Mouse (Mus musculus) thymus, adult 2 months (tissue): ENCODE measurements around the gene Tead2. TPM values are rescaled to one million over a fixed set of nuclear protein-coding genes. Genes with fewer than 3 reads are reported as not detected.

Experiments used
- DNase-seq: peaks from one replicate; pipeline ENCODE4 v3.0.0; 2021
- H3K27ac ChIP-seq: fragments of 200-500 bp; 2 replicates; pipeline ENCODE4 v1.5.1; 2012; ENCODE audit warnings: low read length, control low read depth; ENCODE audit not compliant: control insufficient read depth, insufficient read depth
- H3K27me3 ChIP-seq: fragments of 200-500 bp; 2 replicates; pipeline ENCODE4 v1.6.1; 2012; ENCODE audit warnings: mild to moderate bottlenecking, low read length, moderate library complexity, mixed read lengths; ENCODE audit not compliant: control insufficient read depth, insufficient read depth
- H3K36me3 ChIP-seq: fragments of 200-500 bp; 2 replicates; pipeline ENCODE4 v1.6.1; 2012; ENCODE audit warnings: mild to moderate bottlenecking, low read length, moderate library complexity; ENCODE audit not compliant: control insufficient read depth, insufficient read depth
- H3K4me1 ChIP-seq: fragments of 200-500 bp; replicated peaks from 2 replicates; pipeline ENCODE4 v1.6.1; 2012; ENCODE audit warnings: low read length; ENCODE audit not compliant: control insufficient read depth, insufficient read depth
- H3K4me3 ChIP-seq: fragments of 200-500 bp; 2 replicates; pipeline ENCODE4 v1.5.1; 2012; ENCODE audit warnings: mild to moderate bottlenecking, low read length, control low read depth, moderate library complexity; ENCODE audit not compliant: control insufficient read depth, insufficient read depth
- CTCF ChIP-seq: fragments of 200-500 bp; IDR thresholded peaks from 2 replicates; pipeline ENCODE4 v1.5.1; 2012; ENCODE audit warnings: mild to moderate bottlenecking, control low read depth, low read length, moderate library complexity, borderline replicate concordance; ENCODE audit not compliant: control insufficient read depth, poor library complexity, insufficient read depth; ENCODE audit errors: extremely low read depth
- POLR2A ChIP-seq: fragments of 200-500 bp; IDR thresholded peaks from 2 replicates; pipeline ENCODE4 v1.6.1; 2012; ENCODE audit warnings: mild to moderate bottlenecking, low read length, control low read depth, moderate library complexity; ENCODE audit not compliant: control insufficient read depth, poor library complexity, insufficient read depth; ENCODE audit errors: extremely low read depth
- WGBS: fragments of 180-500 bp; shearing (Covaris S2); methylation state at CpG from one replicate; pipeline ENCODE4 v1.1.7; 2018; 5-methylcytosine and 5-hydroxymethylcytosine counted together
- polyA plus RNA-seq: library from polyadenylated mRNA; depleted of rRNA; stranded (reverse); fragments of >200 nt; gene quantifications from 2 replicates; pipeline ENCODE4 v1.2.3, GENCODE M21; 2012

Tead2 gene
- polyA plus RNA-seq, 1 experiment = 8.5 TPM

GRCm38 (mm10) chr7:45204380-45205143 is 11.0 kb upstream of the Tead2 start, which contains the start of gene Ccdc155:
Ccdc155 (minus strand) TSS chr7:45204892.
- H3K36me3 ChIP-seq = no peaks in the 10 kb centered on the region
- 0 out of 2 replicates have a peak, but pooled peaks have one; percentile 21 for TF ChIP-seq CTCF
- 0 out of 2 replicates have a peak, but pooled peaks have one; percentile 28 for TF ChIP-seq POLR2A
- peak; percentile 93 for DNase-seq
- H3K4me3 ChIP-seq = peak within 1 kb of the TSS; percentile 40
- H3K27ac ChIP-seq = no peak within 1 kb of the TSS
- no peaks in the 10 kb centered on the region for H3K27me3 ChIP-seq
- WGBS = 5% methylated on average over 43 of the region's 44 CpGs
- H3K4me1 ChIP-seq = peaks cover 11% of the 10 kb centered on the region

GRCm38 (mm10) chr7:45208260-45208659 is 7.3 kb upstream of the Tead2 start:
- Histone ChIP-seq H3K27me3 (no peaks in the 10 kb centered on the region), H3K27ac (no peak overlapping the region), H3K36me3 (no peaks in the 10 kb centered on the region), H3K4me3 (no peak overlapping the region), H3K4me1 (peaks cover 30% of the 10 kb centered on the region)
- DNase-seq = no peak
- TF ChIP-seq CTCF (no peak), POLR2A (no peak)
- 95% methylated on average over 6 of the region's 6 CpGs for WGBS

GRCm38 (mm10) chr7:45211070-45211469 is 4.5 kb upstream of the Tead2 start:
- Histone ChIP-seq H3K27me3 (peaks cover 4% of the 10 kb centered on the region; the same call in 1 of the 2 replicates), H3K4me3 (no peak overlapping the region), H3K4me1 (peaks cover 20% of the 10 kb centered on the region), H3K36me3 (no peaks in the 10 kb centered on the region), H3K27ac (no peak overlapping the region)
- DNase-seq = no peak
- 3% methylated on average over 10 of the region's 10 CpGs for WGBS
- no peak for TF ChIP-seq CTCF
- TF ChIP-seq POLR2A = no peak

- no peak for DNase-seq
- 5% methylated on average over 17 of the region's 17 CpGs for WGBS
- no peaks in the 10 kb centered on the region for H3K36me3 ChIP-seq
- H3K27ac ChIP-seq = no peak within 1 kb of the TSS
- H3K4me1 ChIP-seq = peaks cover 20% of the 10 kb centered on the region
- TF ChIP-seq POLR2A = no peak
- TF ChIP-seq CTCF = no peak
- no peak within 1 kb of the TSS for H3K4me3 ChIP-seq
- peaks cover 8% of the 10 kb centered on the region; the same call in 1 of the 2 replicates for H3K27me3 ChIP-seq
These were observed 3.7 kb upstream of the Tead2 start, which contains the start of gene Dkkl1 for GRCm38 (mm10) chr7:45211851-45212251. Dkkl1 (minus strand) TSS chr7:45212147.

- H3K27ac ChIP-seq = no peak overlapping the region
- H3K4me3 ChIP-seq = no peak overlapping the region
- peaks cover 8% of the 10 kb centered on the region; the same call in 1 of the 2 replicates for H3K27me3 ChIP-seq
- H3K4me1 ChIP-seq = peaks cover 20% of the 10 kb centered on the region
- no peaks in the 10 kb centered on the region for H3K36me3 ChIP-seq
- TF ChIP-seq CTCF = no peak
- TF ChIP-seq POLR2A = no peak
- 96% methylated on average over 7 of the region's 7 CpGs for WGBS
- no peak for DNase-seq
These were observed 3.2 kb upstream of the Tead2 start for GRCm38 (mm10) chr7:45212356-45212755.

GRCm38 (mm10) chr7:45213708-45214107 is 1.8 kb upstream of the Tead2 start:
- Histone ChIP-seq H3K27me3 (peaks cover 8% of the 10 kb centered on the region; the same call in 1 of the 2 replicates), H3K27ac (no peak overlapping the region), H3K4me3 (no peak overlapping the region), H3K4me1 (peaks cover 20% of the 10 kb centered on the region), H3K36me3 (no peaks in the 10 kb centered on the region)
- DNase-seq = no peak
- 97% methylated on average over 5 of the region's 5 CpGs for WGBS
- TF ChIP-seq CTCF = no peak

GRCm38 (mm10) chr7:45216442-45217183 is 1.1 kb downstream of the Tead2 start:
- H3K36me3 ChIP-seq = no peaks in the 10 kb centered on the region
- H3K27me3 ChIP-seq = peaks cover 8% of the 10 kb centered on the region; the same call in 1 of the 2 replicates
- no peak overlapping the region for H3K27ac ChIP-seq
- peaks cover 2% of the 10 kb centered on the region for H3K4me1 ChIP-seq
- H3K4me3 ChIP-seq = no peak overlapping the region
- 6% methylated on average over 13 of the region's 13 CpGs for whole genome bisulfite sequencing
- TF ChIP-seq POLR2A = no peak
- no peak for TF ChIP-seq CTCF
- DNase-seq = no peak
